Mouse (Mus musculus) stomach, postnatal 0 days (tissue): ENCODE measurements at regions not wholly inside any gene's neighbourhood (a gene's known extent, or its start where the extent isn't known, plus 50 kb on each side); places are given as distances from the start of the nearest gene placed in this dataset.

Experiments
- CTCF ChIP-seq: IDR thresholded peaks from 2 replicates; pipeline ENCODE4 v1.5.1; 2016; ENCODE audit warnings: antibody characterized with exemption, low read depth, mild to moderate bottlenecking, moderate library complexity
- EP300 ChIP-seq: optimal IDR thresholded peaks from 2 replicates; pipeline ENCODE3; 2016; ENCODE audit warnings: antibody characterized with exemption

DNA sequence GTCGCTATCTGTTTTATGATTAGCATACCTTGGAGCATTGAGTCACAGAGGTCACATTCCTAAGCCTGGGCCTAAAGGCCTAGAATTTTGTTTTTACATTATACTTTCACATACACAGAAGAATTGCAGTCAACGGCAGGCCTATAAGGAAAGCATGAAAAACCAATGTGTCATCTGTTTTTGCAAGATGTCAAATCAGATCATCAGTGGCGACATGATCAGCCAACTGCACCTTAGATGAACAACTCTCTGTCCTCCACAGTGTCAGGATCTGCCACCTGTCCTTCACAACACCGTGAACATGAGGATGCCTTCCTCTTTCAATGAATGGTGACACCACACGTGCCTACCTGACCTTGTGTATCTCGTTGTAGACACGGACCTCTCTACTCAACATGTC is 66.5 kb upstream of the Klf12 start:
- TF ChIP-seq EP300 (no peak), CTCF (no peak)
